Mouse (Mus musculus): Measurements from ENCODE around the gene Gm5771.
"Not testable (repeated sequence)": the region's sequence is repeated elsewhere in the genome, so short reads cannot be mapped to it uniquely, and the experiment has no call there.

Gene Gm5771

DNA sequence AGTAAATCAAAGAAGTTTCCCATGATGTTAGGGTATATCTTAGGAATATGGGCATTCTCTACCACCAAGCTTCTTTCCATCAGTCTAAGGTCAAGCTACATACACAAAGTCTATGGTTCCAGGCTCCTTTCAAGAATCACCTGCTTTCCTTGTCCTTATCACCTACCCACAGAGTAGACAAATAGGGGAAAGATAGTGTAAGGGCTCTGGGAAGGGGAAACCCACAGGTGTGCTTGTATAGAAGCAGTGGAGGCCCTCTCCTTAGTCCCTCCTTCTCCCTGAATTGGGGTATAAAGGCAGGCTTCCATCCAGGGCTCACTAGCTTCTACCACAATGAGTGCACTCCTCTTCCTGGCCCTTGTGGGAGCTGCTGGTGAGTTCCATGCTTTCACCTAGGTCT, at the start of gene Gm5771:
TSS of gene Gm5771 (plus strand) at position 301 of the 400 bp plus-strand sequence.
- not testable (repeated sequence) for DNase-seq (ENCODE audit: low spot score in 2 of 2)

DNA sequence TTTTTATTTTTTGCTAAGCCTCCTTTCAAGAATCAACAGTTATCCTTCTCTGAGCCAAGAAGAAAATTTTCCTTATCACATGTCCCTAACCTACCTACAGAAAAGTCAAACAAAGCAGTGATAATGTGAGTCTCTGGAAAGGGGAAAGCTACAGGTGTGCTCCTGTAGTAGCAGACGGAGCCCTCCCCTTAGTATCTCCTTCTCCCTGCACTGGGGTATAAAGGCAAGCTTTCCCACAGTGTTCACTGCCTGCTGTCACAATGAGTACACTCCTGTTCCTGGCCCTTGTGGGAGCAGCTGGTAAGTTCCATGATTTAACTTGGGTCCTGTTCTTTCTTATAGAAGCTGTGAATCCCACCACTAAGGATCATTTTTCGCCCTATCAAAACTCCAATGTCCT, 38.2 kb upstream of the Gm5771 start, which contains the start of gene Try10:
TSS of gene Try10 (plus strand) at position 174 of the 400 bp plus-strand sequence.
- no peak for DNase-seq (ENCODE audit: low spot score in 2 of 2)

DNA sequence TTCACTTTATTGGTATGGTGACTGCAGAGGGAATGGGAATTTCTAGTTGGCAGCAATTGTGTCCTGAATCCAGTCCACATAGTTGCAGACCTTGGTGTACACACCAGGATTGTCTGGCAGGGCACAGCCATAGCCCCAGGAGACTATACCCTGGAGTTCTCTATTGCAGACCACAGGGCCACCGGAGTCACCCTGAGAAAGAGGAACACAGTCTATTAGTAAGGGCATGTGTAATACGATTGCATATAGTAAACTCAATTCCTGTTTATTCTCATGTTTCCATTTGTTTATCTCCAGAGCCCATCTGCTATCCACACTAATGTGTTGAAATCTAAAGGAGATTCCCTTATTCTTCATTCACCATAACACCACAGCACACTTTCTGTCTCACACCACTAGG, 18.4 kb upstream of the Gm5771 start:
- not testable (repeated sequence) for DNase-seq (ENCODE audit: low spot score in 2 of 2)

DNA sequence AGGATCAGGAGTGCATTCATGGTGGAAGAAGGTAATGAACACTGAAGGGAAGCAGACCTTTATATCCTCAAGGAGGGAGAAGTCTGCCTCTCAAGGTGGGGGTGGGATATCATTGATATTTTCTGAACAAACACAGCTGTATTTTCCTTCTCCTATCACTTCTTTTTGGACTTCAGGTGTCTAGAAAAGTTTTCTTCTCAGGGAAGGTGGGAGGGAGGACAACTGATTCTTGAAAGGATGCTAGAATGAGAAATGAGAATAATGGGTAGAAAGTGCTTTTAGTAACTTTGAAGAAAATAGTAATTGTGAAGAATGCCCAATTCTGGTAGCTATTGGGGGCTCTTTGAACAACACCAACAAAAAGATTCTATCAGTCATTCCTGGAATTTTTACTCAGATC, 14.6 kb upstream of the Gm5771 start, which contains the start of gene Prss3:
TSS of gene Prss3 (minus strand) at position 101 of the 400 bp plus-strand sequence.
- not testable (repeated sequence) for DNase-seq (ENCODE audit: low spot score in 2 of 2)

- DNase-seq (ENCODE audit: low spot score in 2 of 2) = no peak
Measured at GRCm38 (mm10) chr6:41386781-41387180, 5.4 kb upstream of the Gm5771 start.

GRCm38 (mm10) chr6:41391640-41392039, 516 bp upstream of the Gm5771 start:
- DNase-seq (ENCODE audit: low spot score in 2 of 2) = not testable (repeated sequence)

DNA sequence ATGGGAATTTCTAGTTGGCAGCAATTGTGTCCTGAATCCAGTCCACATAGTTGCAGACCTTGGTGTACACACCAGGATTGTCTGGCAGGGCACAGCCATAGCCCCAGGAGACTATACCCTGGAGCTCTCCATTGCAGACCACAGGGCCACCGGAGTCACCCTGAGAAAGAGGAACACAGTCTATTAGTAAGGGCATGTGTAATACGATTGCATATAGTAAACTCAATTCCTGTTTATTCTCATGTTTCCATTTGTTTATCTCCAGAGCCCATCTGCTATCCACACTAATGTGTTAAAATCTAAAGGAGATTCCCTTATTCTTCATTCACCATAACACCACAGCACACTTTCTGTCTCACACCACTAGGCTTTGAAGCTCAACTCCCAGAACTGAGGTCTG, 50.1 kb downstream of the Gm5771 start:
- DNase-seq (ENCODE audit: low spot score in 2 of 2) = not testable (repeated sequence)

- DNase-seq (ENCODE audit: low spot score in 2 of 2) = not testable (repeated sequence)
Measured at GRCm38 (mm10) chr6:41446045-41446444, 53.9 kb downstream of the Gm5771 start, which contains the start of gene Gm10334. Gene Gm10334, minus strand, starts transcription at chr6:41446145.
